Mouse (Mus musculus) forebrain, embryonic 13.5 days (tissue): ENCODE measurements around the gene Zbtb48. TPM values are rescaled to one million over a fixed set of nuclear protein-coding genes. Genes with fewer than 3 reads are reported as not detected.

Source experiments
- ATAC-seq: fragments of 200-750 bp; cut with Nextera tagmentation; 2 replicates; pipeline ENCODE4 v1.8.0; 2017
- H3K27ac ChIP-seq: fragments of 300-500 bp; sonication (generic); 2 replicates; pipeline ENCODE4 v1.5.1; 2015; ENCODE audit warnings: inconsistent platforms, mild to moderate bottlenecking, moderate library complexity
- H3K27me3 ChIP-seq: fragments of 300-500 bp; sonication (generic); 2 replicates; pipeline ENCODE4 v1.6.1; 2015; ENCODE audit warnings: mild to moderate bottlenecking, inconsistent platforms
- H3K36me3 ChIP-seq: fragments of 300-500 bp; sonication (generic); 2 replicates; pipeline ENCODE4 v1.6.1; 2015; ENCODE audit warnings: mild to moderate bottlenecking, inconsistent platforms; ENCODE audit not compliant: poor library complexity, severe bottlenecking
- H3K4me1 ChIP-seq: fragments of 300-500 bp; sonication (generic); 2 replicates; pipeline ENCODE4 v1.6.1; 2015; ENCODE audit warnings: inconsistent platforms
- H3K4me2 ChIP-seq: fragments of 300-500 bp; sonication (generic); 2 replicates; pipeline ENCODE4 v1.6.1; 2015; ENCODE audit warnings: inconsistent platforms, mild to moderate bottlenecking, moderate library complexity
- H3K4me3 ChIP-seq: fragments of 300-500 bp; sonication (generic); 2 replicates; pipeline ENCODE4 v1.5.1; 2015; ENCODE audit warnings: mild to moderate bottlenecking, inconsistent platforms
- H3K9ac ChIP-seq: fragments of 300-500 bp; sonication (generic); 2 replicates; pipeline ENCODE4 v1.6.1; 2015; ENCODE audit warnings: mild to moderate bottlenecking, inconsistent platforms
- H3K9me3 ChIP-seq: fragments of 300-500 bp; sonication (generic); replicated peaks from 2 replicates; pipeline ENCODE4 v1.6.1; 2016; ENCODE audit warnings: inconsistent platforms
- WGBS: fragments of 180-500 bp; shearing (Covaris S2); methylation state at CpG from one replicate; pipeline ENCODE4 v1.1.7; 2015; 5-methylcytosine and 5-hydroxymethylcytosine counted together
- polyA plus RNA-seq: library from polyadenylated mRNA; unstranded; fragments of >200 nt; fragmentation: Nextera tagmentation; extraction: Ambion mirVana; gene quantifications from 2 replicates; pipeline ENCODE4 v1.2.1, GENCODE M21; 2015

Gene Zbtb48
- polyA plus RNA-seq, 1 experiment from 2014 or later, result 18.5 TPM

GRCm38 (mm10) chr4:152008622-152009075, 18.8 kb downstream of the Zbtb48 start, which contains the start of gene Klhl21:
Klhl21 (plus strand) TSS chr4:152008803.
- WGBS, result under 1% methylated on average over 45 of the region's 45 CpGs
- Histone ChIP-seq H3K4me1 (peaks cover 38% of the 10 kb centered on the region), H3K36me3 (no peaks in the 10 kb centered on the region), H3K27ac (peak within 1 kb of the TSS; percentile 55), H3K27me3 (peaks cover 46% of the 10 kb centered on the region), H3K4me3 (peak within 1 kb of the TSS; percentile 70), H3K4me2 (peak within 1 kb of the TSS; percentile 99), H3K9ac (peak within 1 kb of the TSS; percentile 69), H3K9me3 (no peaks in the 10 kb centered on the region)
- peak; percentile 91 for ATAC-seq

GRCm38 (mm10) chr4:152008148-152008500, 19.3 kb downstream of the Zbtb48 start:
- under 1% methylated on average over 14 of the region's 14 CpGs for whole genome bisulfite sequencing
- peaks cover 46% of the 10 kb centered on the region for H3K27me3 ChIP-seq
- H3K9ac ChIP-seq, result no peak overlapping the region
- H3K36me3 ChIP-seq, result no peaks in the 10 kb centered on the region
- no peak overlapping the region for H3K27ac ChIP-seq
- ATAC-seq, result no peak
- peak overlapping the region; percentile 70 for H3K4me3 ChIP-seq
- peak overlapping the region; percentile 99 for H3K4me2 ChIP-seq
- H3K4me1 ChIP-seq, result peaks cover 38% of the 10 kb centered on the region
- no peaks in the 10 kb centered on the region for H3K9me3 ChIP-seq

- Histone ChIP-seq H3K27ac (no peak overlapping the region), H3K9me3 (no peaks in the 10 kb centered on the region), H3K4me3 (peak overlapping the region; percentile 70), H3K36me3 (no peaks in the 10 kb centered on the region), H3K27me3 (peaks cover 46% of the 10 kb centered on the region), H3K4me2 (peak overlapping the region; percentile 99), H3K9ac (no peak overlapping the region), H3K4me1 (peaks cover 38% of the 10 kb centered on the region)
- no peak for ATAC-seq
- 8% methylated on average over 8 of the region's 8 CpGs for WGBS
Observed at GRCm38 (mm10) chr4:152007481-152008147, 19.9 kb downstream of the Zbtb48 start.

GRCm38 (mm10) chr4:152006812-152007211, 20.7 kb downstream of the Zbtb48 start:
- peaks cover 38% of the 10 kb centered on the region for H3K4me1 ChIP-seq
- peaks cover 46% of the 10 kb centered on the region for H3K27me3 ChIP-seq
- no peak overlapping the region for H3K27ac ChIP-seq
- H3K9ac ChIP-seq, result no peak overlapping the region
- no peak overlapping the region for H3K4me2 ChIP-seq
- 21% methylated on average over 3 of the region's 3 CpGs for WGBS
- H3K36me3 ChIP-seq, result no peaks in the 10 kb centered on the region
- no peak overlapping the region for H3K4me3 ChIP-seq
- no peak for ATAC-seq
- H3K9me3 ChIP-seq, result no peaks in the 10 kb centered on the region

- no peak for ATAC-seq
- Histone ChIP-seq H3K27me3 (peaks cover 43% of the 10 kb centered on the region), H3K27ac (no peak overlapping the region), H3K9me3 (no peaks in the 10 kb centered on the region), H3K4me2 (no peak overlapping the region), H3K4me3 (no peak overlapping the region), H3K9ac (no peak overlapping the region), H3K36me3 (no peaks in the 10 kb centered on the region), H3K4me1 (peaks cover 36% of the 10 kb centered on the region)
- 84% methylated on average over 6 of the region's 6 CpGs for WGBS
Observed at GRCm38 (mm10) chr4:152006137-152006536, 21.3 kb downstream of the Zbtb48 start.

GRCm38 (mm10) chr4:152002063-152002462, 25.4 kb downstream of the Zbtb48 start:
- no peak overlapping the region for H3K4me2 ChIP-seq
- no peak overlapping the region for H3K9ac ChIP-seq
- H3K27ac ChIP-seq, result no peak overlapping the region
- no peaks in the 10 kb centered on the region for H3K36me3 ChIP-seq
- peaks cover 9% of the 10 kb centered on the region for H3K27me3 ChIP-seq
- peaks cover 7% of the 10 kb centered on the region for H3K4me1 ChIP-seq
- WGBS, result 100% methylated on average over 3 of the region's 3 CpGs
- ATAC-seq, result no peak
- H3K4me3 ChIP-seq, result no peak overlapping the region
- no peaks in the 10 kb centered on the region for H3K9me3 ChIP-seq

GRCm38 (mm10) chr4:152001335-152001734, 26.1 kb downstream of the Zbtb48 start:
- ATAC-seq, result no peak
- WGBS, result 71% methylated on average over 4 of the region's 4 CpGs
- H3K4me3 ChIP-seq, result no peak overlapping the region
- H3K27ac ChIP-seq, result no peak overlapping the region
- H3K9ac ChIP-seq, result no peak overlapping the region
- H3K4me1 ChIP-seq, result peaks cover 8% of the 10 kb centered on the region
- no peaks in the 10 kb centered on the region for H3K36me3 ChIP-seq
- H3K9me3 ChIP-seq, result no peaks in the 10 kb centered on the region
- H3K4me2 ChIP-seq, result no peak overlapping the region
- peaks cover 2% of the 10 kb centered on the region for H3K27me3 ChIP-seq

GRCm38 (mm10) chr4:152000906-152001305, 26.6 kb downstream of the Zbtb48 start:
- Histone ChIP-seq H3K4me3 (no peak overlapping the region), H3K27ac (no peak overlapping the region), H3K9me3 (no peaks in the 10 kb centered on the region), H3K9ac (no peak overlapping the region), H3K36me3 (no peaks in the 10 kb centered on the region), H3K27me3 (no peaks in the 10 kb centered on the region), H3K4me1 (peaks cover 8% of the 10 kb centered on the region), H3K4me2 (no peak overlapping the region)
- WGBS, result 59% methylated on average over 4 of the region's 4 CpGs
- no peak for ATAC-seq

GRCm38 (mm10) chr4:151999481-151999880, 28.0 kb downstream of the Zbtb48 start:
- H3K4me1 ChIP-seq, result peaks cover 12% of the 10 kb centered on the region
- H3K27ac ChIP-seq, result no peak overlapping the region
- no peaks in the 10 kb centered on the region for H3K9me3 ChIP-seq
- 65% methylated on average over 3 of the region's 3 CpGs for WGBS
- H3K36me3 ChIP-seq, result no peaks in the 10 kb centered on the region
- no peak for ATAC-seq
- H3K4me2 ChIP-seq, result no peak overlapping the region
- no peak overlapping the region for H3K4me3 ChIP-seq
- H3K27me3 ChIP-seq, result no peaks in the 10 kb centered on the region
- H3K9ac ChIP-seq, result no peak overlapping the region

- H3K9ac ChIP-seq, result no peak overlapping the region
Observed at GRCm38 (mm10) chr4:151997701-151998100, 29.8 kb downstream of the Zbtb48 start.

GRCm38 (mm10) chr4:151996951-151997222, 30.6 kb downstream of the Zbtb48 start:
- Histone ChIP-seq H3K4me3 (peak overlapping the region; percentile 98), H3K4me2 (peak overlapping the region; percentile 69), H3K27ac (peak overlapping the region; percentile 68), H3K36me3 (peaks cover 9% of the 10 kb centered on the region), H3K27me3 (no peaks in the 10 kb centered on the region), H3K9ac (peak overlapping the region; percentile 79), H3K9me3 (no peaks in the 10 kb centered on the region), H3K4me1 (peaks cover 26% of the 10 kb centered on the region)
- 5% methylated on average over 13 of the region's 13 CpGs for WGBS
- ATAC-seq, result no peak

More at GRCm38 (mm10) chr4:151997701-151998100, 29.8 kb downstream of the Zbtb48 start:
- Histone ChIP-seq H3K27me3 (no peaks in the 10 kb centered on the region), H3K4me3 (peak overlapping the region; percentile 98; the same call in 1 of the 2 replicates), H3K4me1 (peaks cover 26% of the 10 kb centered on the region), H3K9me3 (no peaks in the 10 kb centered on the region), H3K27ac (no peak overlapping the region), H3K4me2 (peak overlapping the region; percentile 69), H3K36me3 (peaks cover under 1% of the 10 kb centered on the region; the same call in 1 of the 2 replicates)
- no peak for ATAC-seq
- WGBS, result 77% methylated on average over 3 of the region's 3 CpGs

DNA sequence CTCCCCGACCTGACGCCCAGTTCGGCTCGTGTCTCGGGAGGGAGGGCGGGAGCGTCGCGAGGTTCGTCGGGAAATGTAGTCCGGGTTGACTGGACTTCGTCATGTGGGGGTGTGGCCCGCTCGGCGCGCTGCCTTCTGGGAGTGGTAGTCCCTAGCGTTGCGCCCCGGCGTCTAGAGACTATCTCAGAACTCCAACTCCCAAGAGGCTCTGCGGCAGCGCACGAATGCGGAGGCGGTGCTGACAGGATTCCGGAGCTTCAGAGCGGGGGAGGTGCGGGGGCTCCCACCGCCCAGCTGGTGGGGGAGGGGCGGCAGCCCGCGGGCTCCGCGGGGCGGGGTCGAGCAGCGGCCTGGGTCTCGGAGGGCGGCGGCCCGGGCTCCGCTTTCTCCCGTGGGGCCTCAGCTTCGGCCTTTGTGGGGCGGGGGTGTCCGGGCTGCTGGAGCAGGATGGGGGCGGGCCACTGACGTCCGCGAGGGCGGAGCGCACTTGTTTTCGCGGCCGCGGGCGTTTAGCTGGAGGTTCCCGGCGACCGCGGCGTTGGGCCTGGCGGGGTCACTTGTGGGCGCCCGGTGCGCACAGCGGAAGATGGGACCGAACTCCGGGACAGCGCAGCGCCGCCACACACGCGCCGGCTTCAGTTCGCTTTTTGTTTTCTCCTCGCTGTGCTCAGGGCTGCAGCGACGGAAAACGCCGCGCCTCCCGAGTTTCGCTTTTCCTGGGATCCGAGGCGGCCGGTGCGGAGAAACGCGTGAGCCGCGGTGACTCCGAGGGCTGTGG, 31.1 kb downstream of the Zbtb48 start, which contains the start of gene Phf13:
Gene Phf13, minus strand, starts transcription at position 86 of the 778 bp plus-strand sequence.
- Histone ChIP-seq H3K36me3 (peaks cover 14% of the 10 kb centered on the region), H3K9me3 (no peaks in the 10 kb centered on the region), H3K4me1 (peaks cover 26% of the 10 kb centered on the region), H3K4me3 (peak within 1 kb of the TSS; percentile 98), H3K4me2 (peak within 1 kb of the TSS; percentile 85), H3K27me3 (no peaks in the 10 kb centered on the region), H3K9ac (peak within 1 kb of the TSS; percentile 93), H3K27ac (peak within 1 kb of the TSS; percentile 68)
- under 1% methylated on average over 85 of the region's 94 CpGs for WGBS
- peak; percentile 98 for ATAC-seq
